Mouse (Mus musculus) pancreas, adult 10 weeks (tissue): ENCODE data around the gene 2610002M06Rik. TPM values are rescaled to one million over a fixed set of nuclear protein-coding genes. Genes with fewer than 3 reads are reported as not detected.

Experiments used
- polyA plus RNA-seq: library from polyadenylated mRNA; stranded (reverse); fragments of 350-450 nt; fragmentation: Illumina TruSeq; extraction: RNeasy Lipid Tissue Mini Kit (QIAGEN cat#74804); gene quantifications from one replicate; pipeline ENCODE4 v1.2.3, GENCODE M21; 2015; ENCODE audit warnings: low read depth, low replicate concordance; ENCODE audit not compliant: insufficient read depth

2610002M06Rik gene
- polyA plus RNA-seq: 2.1 TPM

DNA sequence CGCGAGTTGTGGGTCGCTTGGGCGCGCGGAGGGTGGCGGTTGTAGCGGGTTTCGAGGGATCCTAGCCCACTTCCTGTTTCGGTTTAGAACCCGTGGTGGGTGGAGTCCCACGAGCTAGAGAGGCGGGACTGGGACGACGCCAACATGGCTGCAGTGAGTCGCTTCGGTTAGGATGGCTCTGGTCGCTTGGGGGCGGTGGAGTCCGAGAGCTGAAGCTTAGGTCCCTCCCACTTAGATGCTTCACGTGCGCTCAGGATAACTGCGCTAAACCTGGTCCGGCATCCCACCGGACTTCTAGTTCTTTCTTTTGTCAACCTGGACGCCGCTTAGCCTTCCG, at the start of gene 2610002M06Rik:
Gene 2610002M06Rik, minus strand, starts transcription at position 117 of the 337 bp plus-strand sequence.

DNA sequence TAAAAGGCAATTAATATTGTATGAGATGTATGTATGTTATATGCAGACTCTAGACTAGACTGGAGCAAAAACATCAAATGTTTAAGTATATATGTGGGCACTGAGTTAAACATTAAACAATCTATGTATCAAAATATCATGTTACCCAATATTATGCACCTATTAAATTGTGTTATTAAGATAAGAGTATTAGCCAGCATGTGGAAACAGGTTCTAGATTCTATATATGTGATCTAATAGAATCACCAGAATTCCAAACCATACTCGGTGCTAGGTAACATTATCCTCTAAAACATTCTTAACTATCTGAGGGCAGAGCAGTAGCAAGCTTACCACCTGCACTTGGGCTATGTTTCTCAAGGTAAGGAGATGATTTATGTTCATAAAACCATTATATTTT, 23.8 kb downstream of the 2610002M06Rik start, which contains the start of gene Tent5d:
Gene Tent5d, plus strand, starts transcription at position 301 of the 400 bp plus-strand sequence.

Other genes starting within 250 kb of the 2610002M06Rik start
- gene Tbx22, start 148.4 kb downstream of the 2610002M06Rik start, polyA plus RNA-seq: not detected
- not detected for gene Tent5d, start 23.7 kb downstream of the 2610002M06Rik start, polyA plus RNA-seq
- gene Gm732, start 132.1 kb upstream of the 2610002M06Rik start, polyA plus RNA-seq: not detected